Comparison of ENCODE assay signal across 24 mouse cellular contexts in genomic region chr9:68795314-68795713, GRCm38 (mm10).
DNase-seq lines count a peak whose midpoint lies in the region; ATAC-seq and TF ChIP-seq lines count a peak whose summit lies in the region.
"Had no signal": no experiment of that assay in that cellular context is flagged by ENCODE, and none has a peak within 500 bp of the region (broad histone marks: within the 10 kb centered on the region; RNA-seq: fewer than 3 reads in every experiment).

No protein-coding gene starts in this region.

- no peak overlapping the region for H3K27ac ChIP-seq in kidney, postnatal 0 days
- no peak overlapping the region for H3K27ac ChIP-seq in kidney, embryonic 14.5 days (ENCODE audit: low read depth, low read length)
- 0 out of 2 replicates have a peak overlapping the region, but pooled peaks have one; percentile 10 for H3K27ac ChIP-seq in limb, embryonic 11.5 days (replicated peaks; ENCODE audit: low read depth, low read length)
- no peak overlapping the region for H3K27ac ChIP-seq in neural tube, embryonic 12.5 days
- no peak overlapping the region for H3K27ac ChIP-seq in lung, postnatal 0 days (ENCODE audit: low read length)
- H3K27ac ChIP-seq in liver, postnatal 0 days (ENCODE audit: low read depth): no peak overlapping the region
- H3K27ac ChIP-seq: hindbrain, embryonic 15.5 days; liver, embryonic 13.5 days; midbrain, embryonic 15.5 days had no signal

- no peak overlapping the region for H3K9ac ChIP-seq in kidney, postnatal 0 days (ENCODE audit: low read depth, low read length)
- H3K9ac ChIP-seq in kidney, embryonic 14.5 days (ENCODE audit: low read depth, low read length): no peak overlapping the region
- no peak overlapping the region for H3K9ac ChIP-seq in limb, embryonic 11.5 days (ENCODE audit: low read length)
- no peak overlapping the region for H3K9ac ChIP-seq in neural tube, embryonic 12.5 days
- no peak overlapping the region for H3K9ac ChIP-seq in lung, postnatal 0 days (replicated peaks; ENCODE audit: low read depth)
- no peak overlapping the region for H3K9ac ChIP-seq in liver, postnatal 0 days (replicated peaks)
- H3K9ac ChIP-seq: hindbrain, embryonic 15.5 days; liver, embryonic 13.5 days; lung, embryonic 14.5 days; midbrain, embryonic 15.5 days had no signal

- no peaks in the 10 kb centered on the region for H3K36me3 ChIP-seq in kidney, postnatal 0 days (ENCODE audit: insufficient read depth, low read length)
- H3K36me3 ChIP-seq in kidney, embryonic 14.5 days (ENCODE audit: control insufficient read depth, insufficient read depth, low read length): no peaks in the 10 kb centered on the region
- H3K36me3 ChIP-seq in limb, embryonic 11.5 days (ENCODE audit: control insufficient read depth, insufficient read depth, low read length): no peaks in the 10 kb centered on the region
- H3K36me3 ChIP-seq in neural tube, embryonic 12.5 days: no peaks in the 10 kb centered on the region
- no peaks in the 10 kb centered on the region for H3K36me3 ChIP-seq in lung, postnatal 0 days (ENCODE audit: insufficient read depth, low read length)
- H3K36me3 ChIP-seq in liver, postnatal 0 days (replicated peaks; ENCODE audit: insufficient read depth, low read length): no peaks in the 10 kb centered on the region
- H3K36me3 ChIP-seq: hindbrain, embryonic 15.5 days; liver, embryonic 13.5 days; midbrain, embryonic 15.5 days had no signal

- H3K4me3 ChIP-seq in kidney, postnatal 0 days (replicated peaks; ENCODE audit: low read depth, low read length): no peak overlapping the region
- no peak overlapping the region for H3K4me3 ChIP-seq in kidney, embryonic 14.5 days (ENCODE audit: low read length)
- no peak overlapping the region for H3K4me3 ChIP-seq in limb, embryonic 11.5 days (ENCODE audit: low read depth, low read length)
- H3K4me3 ChIP-seq in neural tube, embryonic 12.5 days: no peak overlapping the region
- H3K4me3 ChIP-seq in lung, postnatal 0 days (ENCODE audit: low read depth, low read length): no peak overlapping the region
- no peak overlapping the region for H3K4me3 ChIP-seq in liver, postnatal 0 days (ENCODE audit: low read depth, low read length)
- H3K4me3 ChIP-seq: hindbrain, embryonic 15.5 days; liver, embryonic 13.5 days; megakaryocyte, embryonic 14.5 days; midbrain, embryonic 15.5 days had no signal

- 46% methylated on average over 13 of the region's 13 CpGs for WGBS in kidney, postnatal 0 days
- 48% methylated on average over 13 of the region's 13 CpGs for WGBS in kidney, embryonic 14.5 days
- WGBS in limb, embryonic 11.5 days: 23% methylated on average over 13 of the region's 13 CpGs
- WGBS in neural tube, embryonic 12.5 days: 34% methylated on average over 13 of the region's 13 CpGs
- 85% methylated on average over 13 of the region's 13 CpGs for WGBS in lung, postnatal 0 days
- 73% methylated on average over 13 of the region's 13 CpGs for WGBS in liver, postnatal 0 days (ENCODE audit: insufficient replicate concordance)

- H3K4me2 ChIP-seq in kidney, postnatal 0 days (ENCODE audit: low read length): no peak overlapping the region
- H3K4me2 ChIP-seq in kidney, embryonic 14.5 days (replicated peaks; ENCODE audit: low read depth, low read length): no peak overlapping the region
- H3K4me2 ChIP-seq in limb, embryonic 11.5 days (ENCODE audit: low read depth, severe bottlenecking): no peak overlapping the region
- no peak overlapping the region for H3K4me2 ChIP-seq in neural tube, embryonic 12.5 days (replicated peaks)
- H3K4me2 ChIP-seq in lung, postnatal 0 days (replicated peaks; ENCODE audit: low read depth, low read length): no peak overlapping the region
- H3K4me2 ChIP-seq in liver, postnatal 0 days (ENCODE audit: low read depth, low read length): no peak overlapping the region
- H3K4me2 ChIP-seq: hindbrain, embryonic 15.5 days; liver, embryonic 13.5 days; lung, embryonic 14.5 days; midbrain, embryonic 15.5 days had no signal

- no peaks in the 10 kb centered on the region for H3K9me3 ChIP-seq in kidney, postnatal 0 days (replicated peaks; ENCODE audit: low read length)
- no peaks in the 10 kb centered on the region for H3K9me3 ChIP-seq in kidney, embryonic 14.5 days (ENCODE audit: control insufficient read depth, low read length)
- no peaks in the 10 kb centered on the region for H3K9me3 ChIP-seq in limb, embryonic 11.5 days (ENCODE audit: control insufficient read depth, low read length)
- no peaks in the 10 kb centered on the region for H3K9me3 ChIP-seq in neural tube, embryonic 12.5 days
- H3K9me3 ChIP-seq in lung, postnatal 0 days (ENCODE audit: low read length): no peaks in the 10 kb centered on the region
- H3K9me3 ChIP-seq in liver, postnatal 0 days (ENCODE audit: low read length): no peaks in the 10 kb centered on the region
- H3K9me3 ChIP-seq: hindbrain, embryonic 15.5 days; midbrain, embryonic 15.5 days had no signal

- TF ChIP-seq EP300 in lung, postnatal 0 days (IDR thresholded peaks at IDR 0.05): no peak
- TF ChIP-seq EP300 in liver, postnatal 0 days (IDR thresholded peaks at IDR 0.05; ENCODE audit: low read depth): no peak

- no peak for ATAC-seq in kidney, postnatal 0 days (replicated peaks; ENCODE audit: low FRiP score, low read depth)
- no peak for ATAC-seq in kidney, embryonic 14.5 days (ENCODE audit: low FRiP score, low TSS enrichment)
- no peak for ATAC-seq in limb, embryonic 11.5 days (ENCODE audit: insufficient number of reproducible peaks, low FRiP score, low TSS enrichment, low read depth)
- ATAC-seq in neural tube, embryonic 12.5 days (ENCODE audit: low FRiP score, low read depth): 0 out of 2 replicates have a peak, but pooled peaks have one; percentile 37
- ATAC-seq in lung, postnatal 0 days: no peak
- ATAC-seq in liver, postnatal 0 days: no peak
- ATAC-seq: activated CD4-positive, CD25-positive, alpha-beta regulatory T cell, adult 4 months; forebrain, embryonic 14.5 days; midbrain, embryonic 15.5 days had no signal

- no peak for TF ChIP-seq CTCF in kidney, postnatal 0 days (IDR thresholded peaks at IDR 0.05; ENCODE audit: low read depth)
- no peak for TF ChIP-seq CTCF in lung, postnatal 0 days (IDR thresholded peaks at IDR 0.05)
- no peak for TF ChIP-seq CTCF in liver, postnatal 0 days (IDR thresholded peaks at IDR 0.05; ENCODE audit: low read depth)

- no peaks in the 10 kb centered on the region; the same call in 1 of the 2 replicates for H3K4me1 ChIP-seq in kidney, postnatal 0 days (replicated peaks; ENCODE audit: insufficient read depth, low read length)
- peaks cover 3% of the 10 kb centered on the region; the same call in 1 of the 2 replicates for H3K4me1 ChIP-seq in kidney, embryonic 14.5 days (ENCODE audit: control insufficient read depth, insufficient read depth, low read length)
- peaks cover 23% of the 10 kb centered on the region for H3K4me1 ChIP-seq in limb, embryonic 11.5 days (ENCODE audit: control insufficient read depth, insufficient read depth, low read length)
- peaks cover 8% of the 10 kb centered on the region for H3K4me1 ChIP-seq in neural tube, embryonic 12.5 days
- no peaks in the 10 kb centered on the region for H3K4me1 ChIP-seq in lung, postnatal 0 days (ENCODE audit: insufficient read depth, low read depth, low read length)
- H3K4me1 ChIP-seq in liver, postnatal 0 days (ENCODE audit: insufficient read depth): no peaks in the 10 kb centered on the region
- H3K4me1 ChIP-seq: liver, embryonic 13.5 days; megakaryocyte, embryonic 14.5 days had no signal

- DNase-seq in embryo, embryonic 11 days: peak; percentile 54
- DNase-seq in embryo, embryonic 10.5 days (ENCODE audit: low spot score): no peak
- DNase-seq in kidney, postnatal 0 days (ENCODE audit: low spot score): peak; percentile 64
- peak; percentile 75 for DNase-seq in limb, embryonic 11.5 days (ENCODE audit: low spot score)
- no peak for DNase-seq in lung, postnatal 0 days (ENCODE audit: low spot score)
- no peak for DNase-seq in liver, postnatal 0 days
- DNase-seq: adrenal gland, adult 8-10 months; cerebellum, adult 18-20 months; cerebellum, postnatal 25 days; kidney, adult 11 months; layer of hippocampus, adult 9-11 months; liver, embryonic 13.5 days; lung, embryonic 14.5 days; lung, postnatal 36 days; retina, postnatal 1 day; right cerebral cortex, postnatal 25 days; spleen, adult 18-20 months had no signal

- no peaks in the 10 kb centered on the region for H3K27me3 ChIP-seq in kidney, postnatal 0 days (ENCODE audit: insufficient read depth, low read length)
- H3K27me3 ChIP-seq in kidney, embryonic 14.5 days (ENCODE audit: control insufficient read depth, insufficient read depth, low read length): no peaks in the 10 kb centered on the region
- H3K27me3 ChIP-seq in limb, embryonic 11.5 days (ENCODE audit: control insufficient read depth, insufficient read depth, low read length): no peaks in the 10 kb centered on the region
- H3K27me3 ChIP-seq in neural tube, embryonic 12.5 days (replicated peaks): no peaks in the 10 kb centered on the region
- no peaks in the 10 kb centered on the region for H3K27me3 ChIP-seq in lung, postnatal 0 days (replicated peaks; ENCODE audit: insufficient read depth, low read length)
- no peaks in the 10 kb centered on the region for H3K27me3 ChIP-seq in liver, postnatal 0 days (ENCODE audit: insufficient read depth, low read length)
- H3K27me3 ChIP-seq: hindbrain, embryonic 15.5 days; liver, embryonic 13.5 days; megakaryocyte, embryonic 14.5 days; midbrain, embryonic 15.5 days had no signal

Comparison
In these comparisons a context has a peak if more than half of its experiments do, and no peak if none do; other contexts are left out.
1. DNase-seq: peak in embryo, embryonic 11 days (single experiment), kidney, postnatal 0 days (single experiment) and limb, embryonic 11.5 days (single experiment); none in embryo, embryonic 10.5 days (single experiment), lung, postnatal 0 days (single experiment) and liver, postnatal 0 days (single experiment).